Mouse (Mus musculus) layer of hippocampus, adult 9-10 months (tissue): ENCODE measurements around the gene Acaa1a.

Source experiments
- DNase-seq: peaks from one replicate; pipeline ENCODE4 v3.0.0; 2022; ENCODE audit warnings: low spot score

Gene Acaa1a

DNA sequence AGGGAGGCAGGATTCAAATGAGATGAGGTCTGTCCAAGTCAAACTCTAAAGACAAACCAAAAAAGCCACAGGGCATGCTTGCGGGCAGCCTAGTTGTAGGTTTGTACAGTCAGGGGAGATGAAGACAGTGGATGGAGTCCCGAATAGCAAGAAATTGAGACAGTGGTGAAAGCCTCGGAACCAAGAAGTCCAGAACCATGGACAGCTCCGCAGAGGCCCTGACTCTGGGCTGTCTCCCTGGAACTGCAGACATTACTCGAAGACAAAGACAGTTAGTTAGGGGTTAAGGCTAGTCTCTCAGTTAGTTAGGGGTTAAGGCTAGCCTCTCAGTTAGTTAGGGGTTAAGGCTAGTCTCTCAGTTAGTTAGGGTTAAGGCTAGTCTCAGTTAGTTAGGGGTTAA is 49.5 kb downstream of the Acaa1a start:
- DNase-seq: no peak

DNA sequence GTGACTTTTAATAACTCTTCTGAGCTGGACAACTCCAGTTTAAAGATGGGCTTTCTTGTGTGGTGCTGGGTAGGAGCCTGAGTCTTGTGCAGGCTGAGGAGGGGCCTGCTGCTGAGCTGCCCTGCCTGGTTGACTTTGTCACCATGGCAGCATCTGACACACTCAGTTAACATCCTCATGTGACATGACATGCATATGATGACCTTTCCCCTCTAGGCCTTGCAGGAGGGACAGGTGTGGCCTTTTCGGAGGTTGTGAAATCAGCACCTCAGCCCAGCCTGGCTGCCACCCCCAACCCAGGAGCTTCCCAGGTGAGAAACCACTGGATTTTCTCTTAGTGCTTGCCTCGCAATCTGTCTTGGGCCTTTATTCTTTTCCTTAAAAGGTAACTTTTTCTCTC is 50.7 kb downstream of the Acaa1a start:
- no peak for DNase-seq

DNA sequence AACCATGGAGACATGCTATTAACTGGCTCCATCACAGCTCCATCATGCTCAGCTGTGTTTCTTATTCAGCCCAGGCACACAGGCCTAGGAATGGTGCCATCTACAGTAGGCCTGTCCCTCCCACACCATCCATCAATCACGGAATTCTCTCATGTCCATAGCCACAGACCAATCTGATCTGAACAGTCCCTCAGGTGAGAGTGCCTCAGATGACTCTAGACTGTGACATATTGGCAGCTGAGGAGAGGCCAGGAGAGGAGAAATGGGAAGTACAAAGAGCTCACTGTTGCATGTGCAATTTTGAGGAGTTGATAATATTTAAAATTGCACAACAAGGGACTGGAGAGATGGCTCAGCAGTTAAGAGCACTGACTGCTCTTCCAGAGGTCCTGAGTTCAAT is 55.3 kb downstream of the Acaa1a start:
- no peak for DNase-seq
